Mouse (Mus musculus): ENCODE results near the gene Btaf1. TPM values are rescaled to one million over a fixed set of nuclear protein-coding genes. Genes with fewer than 3 reads are reported as not detected.

Gene Btaf1
- polyA plus RNA-seq, 1 experiment from 2014 or later: 12.3 TPM

DNA sequence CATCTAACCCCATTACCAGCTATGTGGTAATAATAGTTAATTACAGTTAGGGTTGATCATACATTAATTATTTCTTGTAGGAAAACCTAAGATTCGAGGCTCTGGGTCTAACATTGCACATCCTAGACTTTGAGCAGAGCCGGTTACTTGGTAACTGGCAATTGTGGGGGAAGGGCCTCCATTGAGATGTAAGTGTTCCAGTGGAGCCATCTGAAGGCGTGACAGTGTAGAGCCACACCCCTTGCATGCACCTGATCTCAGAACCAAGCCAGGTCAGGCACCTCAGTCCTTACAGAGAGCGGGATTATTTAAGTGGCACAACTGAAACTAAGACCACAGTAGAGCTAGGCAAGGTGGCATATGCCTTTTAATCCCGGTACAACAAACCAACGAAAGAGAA, 87.6 kb downstream of the Btaf1 start:
- Histone ChIP-seq H3K4me3 (replicated peaks; ENCODE audit: low read length) (no peak overlapping the region), H3K4me1 (replicated peaks; ENCODE audit: control insufficient read depth, insufficient read depth, low read length) (0 out of 2 replicates have a peak, but pooled peaks cover 2% of the 10 kb centered on the region), H3K27ac (ENCODE audit: low read length) (no peak overlapping the region), H3K36me3 (ENCODE audit: control insufficient read depth, insufficient read depth) (peaks cover 26% of the 10 kb centered on the region), H3K9ac (replicated peaks; ENCODE audit: low read depth, low read length) (no peak overlapping the region), H3K27me3 (replicated peaks; ENCODE audit: control insufficient read depth, insufficient read depth, low read length) (no peaks in the 10 kb centered on the region), H3K4me2 (ENCODE audit: low read length) (no peak overlapping the region), H3K9me3 (ENCODE audit: control insufficient read depth, low read length) (no peaks in the 10 kb centered on the region)
- 95% methylated on average over 6 of the region's 6 CpGs for WGBS
- ATAC-seq: no peak

DNA sequence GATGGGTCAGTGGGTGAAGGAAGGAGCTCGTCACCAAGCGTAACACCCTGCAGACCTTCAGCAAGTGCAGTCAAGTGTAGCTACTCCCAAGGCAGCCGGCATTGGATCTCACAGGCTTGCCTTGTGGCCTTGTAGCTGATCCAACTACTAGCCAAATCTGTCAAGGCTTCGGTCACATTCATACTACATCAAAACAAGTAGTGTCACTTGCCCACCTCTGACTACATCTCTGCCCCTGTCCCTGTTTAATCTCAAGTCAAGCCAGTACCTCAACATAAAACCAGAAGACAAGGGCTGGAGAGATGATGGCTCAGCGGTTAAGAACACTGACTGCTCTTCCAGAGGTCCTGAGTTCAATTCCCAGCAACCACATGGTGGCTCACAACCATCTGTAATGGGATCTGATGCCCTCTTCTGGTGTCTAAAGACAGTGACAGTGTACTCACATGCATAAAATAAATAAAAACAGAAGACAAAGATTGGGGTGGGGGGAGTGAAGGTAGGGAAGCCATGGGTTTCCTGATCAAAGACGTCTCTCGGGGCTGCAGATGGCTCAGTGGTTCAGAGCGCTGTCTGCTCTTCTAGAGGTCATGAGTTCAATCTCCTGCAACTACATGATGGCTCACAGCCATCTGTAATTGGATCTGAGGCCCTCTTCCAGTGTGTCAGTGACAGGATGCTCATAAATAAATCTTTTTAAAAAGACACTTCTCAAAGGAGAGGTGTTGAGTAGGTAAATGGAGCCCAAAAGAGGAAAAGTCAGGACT, 88.5 kb downstream of the Btaf1 start:
- WGBS: 95% methylated on average over 8 of the region's 8 CpGs
- Histone ChIP-seq H3K4me3 (replicated peaks; ENCODE audit: low read length) (no peak overlapping the region), H3K36me3 (ENCODE audit: control insufficient read depth, insufficient read depth) (peaks cover 26% of the 10 kb centered on the region), H3K4me1 (replicated peaks; ENCODE audit: control insufficient read depth, insufficient read depth, low read length) (0 out of 2 replicates have a peak, but pooled peaks cover 3% of the 10 kb centered on the region), H3K27me3 (replicated peaks; ENCODE audit: control insufficient read depth, insufficient read depth, low read length) (no peaks in the 10 kb centered on the region), H3K9ac (replicated peaks; ENCODE audit: low read depth, low read length) (no peak overlapping the region), H3K9me3 (ENCODE audit: control insufficient read depth, low read length) (no peaks in the 10 kb centered on the region), H3K4me2 (ENCODE audit: low read length) (no peak overlapping the region), H3K27ac (ENCODE audit: low read length) (no peak overlapping the region)
- ATAC-seq: no peak

GRCm38 (mm10) chr19:37016890-37017289, 91.0 kb downstream of the Btaf1 start:
- Histone ChIP-seq H3K9ac (replicated peaks; ENCODE audit: low read depth, low read length) (no peak overlapping the region), H3K4me1 (replicated peaks; ENCODE audit: control insufficient read depth, insufficient read depth, low read length) (0 out of 2 replicates have a peak, but pooled peaks cover 3% of the 10 kb centered on the region), H3K27ac (ENCODE audit: low read length) (no peak overlapping the region), H3K4me3 (replicated peaks; ENCODE audit: low read length) (no peak overlapping the region), H3K9me3 (ENCODE audit: control insufficient read depth, low read length) (no peaks in the 10 kb centered on the region), H3K27me3 (replicated peaks; ENCODE audit: control insufficient read depth, insufficient read depth, low read length) (no peaks in the 10 kb centered on the region), H3K4me2 (ENCODE audit: low read length) (no peak overlapping the region), H3K36me3 (ENCODE audit: control insufficient read depth, insufficient read depth) (peaks cover 9% of the 10 kb centered on the region)
- WGBS: 94% methylated on average over 6 of the region's 6 CpGs
- ATAC-seq: no peak

- Histone ChIP-seq H3K4me2 (ENCODE audit: low read length) (peak overlapping the region; percentile 49), H3K4me3 (replicated peaks; ENCODE audit: low read length) (peak overlapping the region; percentile 45), H3K36me3 (ENCODE audit: control insufficient read depth, insufficient read depth) (0 out of 2 replicates have a peak, but pooled peaks cover 1% of the 10 kb centered on the region), H3K27me3 (replicated peaks; ENCODE audit: control insufficient read depth, insufficient read depth, low read length) (no peaks in the 10 kb centered on the region), H3K27ac (ENCODE audit: low read length) (no peak overlapping the region), H3K9ac (replicated peaks; ENCODE audit: low read depth, low read length) (peak overlapping the region; percentile 46), H3K4me1 (replicated peaks; ENCODE audit: control insufficient read depth, insufficient read depth, low read length) (0 out of 2 replicates have a peak, but pooled peaks cover 3% of the 10 kb centered on the region), H3K9me3 (ENCODE audit: control insufficient read depth, low read length) (no peaks in the 10 kb centered on the region)
- 1% methylated on average over 25 of the region's 26 CpGs for WGBS
- ATAC-seq: peak; percentile 95
Measured at GRCm38 (mm10) chr19:37018411-37018810, 92.5 kb downstream of the Btaf1 start.

DNA sequence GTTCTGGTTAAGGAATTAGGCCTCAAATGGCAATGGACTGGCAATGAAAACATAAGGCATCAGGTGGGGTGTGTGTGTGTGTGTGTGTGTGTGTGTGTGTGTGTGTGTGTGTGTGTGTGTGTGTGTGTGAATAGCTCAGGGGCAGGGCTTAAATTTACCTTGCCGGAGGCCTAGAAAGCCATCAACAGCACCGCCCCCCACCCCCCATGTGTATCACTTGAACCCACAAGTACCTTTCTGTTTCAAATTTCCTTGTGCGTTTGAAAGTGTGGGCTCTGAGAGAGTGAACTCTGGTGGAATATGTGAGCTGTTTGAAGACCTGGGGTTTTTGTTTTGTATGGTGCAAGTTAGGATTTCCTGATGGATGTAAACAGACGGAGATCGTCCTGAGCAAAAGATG, 93.1 kb downstream of the Btaf1 start:
- Histone ChIP-seq H3K36me3 (ENCODE audit: control insufficient read depth, insufficient read depth) (no peaks in the 10 kb centered on the region), H3K4me1 (replicated peaks; ENCODE audit: control insufficient read depth, insufficient read depth, low read length) (0 out of 2 replicates have a peak, but pooled peaks cover 3% of the 10 kb centered on the region), H3K4me3 (replicated peaks; ENCODE audit: low read length) (peak overlapping the region; percentile 45), H3K27me3 (replicated peaks; ENCODE audit: control insufficient read depth, insufficient read depth, low read length) (no peaks in the 10 kb centered on the region), H3K9me3 (ENCODE audit: control insufficient read depth, low read length) (no peaks in the 10 kb centered on the region), H3K4me2 (ENCODE audit: low read length) (peak overlapping the region; percentile 49), H3K9ac (replicated peaks; ENCODE audit: low read depth, low read length) (peak overlapping the region; percentile 46), H3K27ac (ENCODE audit: low read length) (no peak overlapping the region)
- 50% methylated on average over 5 of the region's 5 CpGs for WGBS
- ATAC-seq: peak; percentile 24

- H3K9ac ChIP-seq (replicated peaks; ENCODE audit: low read depth, low read length): no peak overlapping the region
- H3K27ac ChIP-seq (ENCODE audit: low read length): no peak overlapping the region
- H3K4me2 ChIP-seq (ENCODE audit: low read length): no peak overlapping the region
- 0 out of 2 replicates have a peak, but pooled peaks cover 3% of the 10 kb centered on the region for H3K4me1 ChIP-seq (replicated peaks; ENCODE audit: control insufficient read depth, insufficient read depth, low read length)
- ATAC-seq: no peak
- H3K9me3 ChIP-seq (ENCODE audit: control insufficient read depth, low read length): no peaks in the 10 kb centered on the region
- no peaks in the 10 kb centered on the region for H3K36me3 ChIP-seq (ENCODE audit: control insufficient read depth, insufficient read depth)
- H3K27me3 ChIP-seq (replicated peaks; ENCODE audit: control insufficient read depth, insufficient read depth, low read length): no peaks in the 10 kb centered on the region
- H3K4me3 ChIP-seq (replicated peaks; ENCODE audit: low read length): no peak overlapping the region
- 73% methylated on average over 4 of the region's 5 CpGs for WGBS
Measured at GRCm38 (mm10) chr19:37020531-37020930, 94.7 kb downstream of the Btaf1 start.

GRCm38 (mm10) chr19:37020951-37021350, 95.1 kb downstream of the Btaf1 start:
- H3K4me2 ChIP-seq (ENCODE audit: low read length): no peak overlapping the region
- H3K9ac ChIP-seq (replicated peaks; ENCODE audit: low read depth, low read length): no peak overlapping the region
- H3K9me3 ChIP-seq (ENCODE audit: control insufficient read depth, low read length): no peaks in the 10 kb centered on the region
- H3K27me3 ChIP-seq (replicated peaks; ENCODE audit: control insufficient read depth, insufficient read depth, low read length): no peaks in the 10 kb centered on the region
- H3K27ac ChIP-seq (ENCODE audit: low read length): no peak overlapping the region
- H3K36me3 ChIP-seq (ENCODE audit: control insufficient read depth, insufficient read depth): no peaks in the 10 kb centered on the region
- no peak overlapping the region for H3K4me3 ChIP-seq (replicated peaks; ENCODE audit: low read length)
- H3K4me1 ChIP-seq (replicated peaks; ENCODE audit: control insufficient read depth, insufficient read depth, low read length): 0 out of 2 replicates have a peak, but pooled peaks cover 3% of the 10 kb centered on the region
- 73% methylated on average over 11 of the region's 11 CpGs for WGBS
- no peak for ATAC-seq

DNA sequence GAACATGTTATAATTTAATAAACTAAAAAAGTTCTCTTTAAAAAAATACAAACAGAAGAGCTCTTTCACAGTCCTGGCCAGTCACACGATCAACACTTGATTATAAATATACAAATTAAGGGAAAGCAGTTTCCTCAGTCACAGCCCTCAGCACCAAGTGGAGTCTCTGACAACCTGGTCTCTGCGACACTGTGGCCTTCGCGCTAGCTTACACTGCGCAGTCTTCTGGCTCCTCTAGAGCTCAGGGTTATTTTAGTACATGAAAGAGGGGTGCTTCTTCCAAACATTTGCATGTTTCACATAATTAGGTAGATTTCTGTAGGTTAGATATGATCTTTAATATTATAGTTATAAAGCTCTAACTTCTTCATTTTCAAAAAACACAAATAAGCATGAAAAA, 96.3 kb downstream of the Btaf1 start:
- 88% methylated on average over 5 of the region's 5 CpGs for WGBS
- Histone ChIP-seq H3K4me3 (replicated peaks; ENCODE audit: low read length) (no peak overlapping the region), H3K4me1 (replicated peaks; ENCODE audit: control insufficient read depth, insufficient read depth, low read length) (0 out of 2 replicates have a peak, but pooled peaks cover 5% of the 10 kb centered on the region), H3K27ac (ENCODE audit: low read length) (no peak overlapping the region), H3K27me3 (replicated peaks; ENCODE audit: control insufficient read depth, insufficient read depth, low read length) (no peaks in the 10 kb centered on the region), H3K36me3 (ENCODE audit: control insufficient read depth, insufficient read depth) (no peaks in the 10 kb centered on the region), H3K9me3 (ENCODE audit: control insufficient read depth, low read length) (no peaks in the 10 kb centered on the region), H3K9ac (replicated peaks; ENCODE audit: low read depth, low read length) (no peak overlapping the region), H3K4me2 (ENCODE audit: low read length) (no peak overlapping the region)
- no peak for ATAC-seq

DNA sequence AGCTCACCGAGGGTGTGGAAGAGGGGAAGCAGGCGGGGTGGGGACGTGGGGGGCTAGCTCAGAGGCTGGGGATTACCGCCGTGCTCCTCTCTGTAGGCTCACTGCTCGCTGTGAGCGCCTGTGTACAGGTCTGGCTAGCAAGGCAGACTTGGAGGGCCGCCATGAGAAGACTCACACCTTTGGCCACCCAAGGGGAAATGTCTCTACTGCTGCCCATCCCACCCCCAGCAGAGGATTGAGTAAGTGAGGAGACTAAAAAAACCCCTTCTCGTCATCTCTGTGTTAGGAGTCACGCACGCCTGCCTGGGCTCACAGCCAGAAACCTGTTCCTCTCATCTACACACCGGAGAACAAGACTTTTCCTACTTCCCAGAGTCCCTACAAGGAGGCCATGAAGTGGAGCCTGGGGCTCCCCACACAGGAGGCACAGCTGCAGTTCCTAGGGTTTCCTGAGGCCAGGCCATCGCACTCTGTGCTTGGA, 100.0 kb downstream of the Btaf1 start:
- Histone ChIP-seq H3K36me3 (ENCODE audit: control insufficient read depth, insufficient read depth) (no peaks in the 10 kb centered on the region), H3K4me3 (replicated peaks; ENCODE audit: low read length) (no peak overlapping the region), H3K4me2 (ENCODE audit: low read length) (no peak overlapping the region), H3K27ac (ENCODE audit: low read length) (no peak overlapping the region), H3K27me3 (replicated peaks; ENCODE audit: control insufficient read depth, insufficient read depth, low read length) (no peaks in the 10 kb centered on the region), H3K9ac (replicated peaks; ENCODE audit: low read depth, low read length) (no peak overlapping the region), H3K4me1 (replicated peaks; ENCODE audit: control insufficient read depth, insufficient read depth, low read length) (0 out of 2 replicates have a peak, but pooled peaks cover 2% of the 10 kb centered on the region), H3K9me3 (ENCODE audit: control insufficient read depth, low read length) (no peaks in the 10 kb centered on the region)
- ATAC-seq: peak; percentile 12; the same call in 1 of the 2 replicates
- WGBS: 69% methylated on average over 13 of the region's 13 CpGs

Data from forebrain, embryonic 16.5 days (tissue).